Mouse (Mus musculus) embryonic facial prominence, embryonic 13.5 days (tissue): Measurements from ENCODE around the gene Alk. TPM values are rescaled to one million over a fixed set of nuclear protein-coding genes. Genes with fewer than 3 reads are reported as not detected.

Experiments used
- polyA plus RNA-seq: library from polyadenylated mRNA; unstranded; fragments of >200 nt; fragmentation: Nextera tagmentation; extraction: Ambion mirVana; gene quantifications from 2 replicates; pipeline ENCODE4 v1.2.1, GENCODE M21; 2015

Alk gene
- polyA plus RNA-seq, 1 experiment from 2014 or later, result 0.51 TPM

Other genes with a start within 250 kb of the Alk start
- gene Ypel5, start 231.8 kb upstream of the Alk start, polyA plus RNA-seq, result 48.1 and 50.8 TPM in 2 replicates